Mouse (Mus musculus) embryo, embryonic 11 days (tissue): ENCODE results near the gene Klk14.
"Not testable (repeated sequence)": the region's sequence is repeated elsewhere in the genome, so short reads cannot be mapped to it uniquely, and the experiment has no call there.

ENCODE experiments used
- DNase-seq: peaks from one replicate; pipeline ENCODE4 v3.0.0-alpha.2; 2015

Gene Klk14

GRCm38 (mm10) chr7:43690118-43690517, at the start of gene Klk14:
Klk14 (plus strand) TSS chr7:43690418.
- DNase-seq, result no peak

- no peak for DNase-seq
Observed at GRCm38 (mm10) chr7:43642587-43642986, 47.6 kb upstream of the Klk14 start.

GRCm38 (mm10) chr7:43643046-43643652, 47.1 kb upstream of the Klk14 start:
- DNase-seq, result no peak

GRCm38 (mm10) chr7:43652683-43653082, 37.5 kb upstream of the Klk14 start:
- no peak for DNase-seq

- DNase-seq, result no peak
Observed at GRCm38 (mm10) chr7:43654519-43654918, 35.7 kb upstream of the Klk14 start.

GRCm38 (mm10) chr7:43656232-43656631, 34.0 kb upstream of the Klk14 start:
- DNase-seq, result no peak

- no peak for DNase-seq
Observed at GRCm38 (mm10) chr7:43660002-43660401, 30.2 kb upstream of the Klk14 start, which contains the start of gene Siglece. Siglece (minus strand) TSS chr7:43660161.

- no peak for DNase-seq
Observed at GRCm38 (mm10) chr7:43662804-43663203, 27.4 kb upstream of the Klk14 start.

GRCm38 (mm10) chr7:43667221-43667620, 23.0 kb upstream of the Klk14 start:
- DNase-seq, result not testable (repeated sequence)

- DNase-seq, result peak; percentile 45
Observed at GRCm38 (mm10) chr7:43668582-43668981, 21.6 kb upstream of the Klk14 start.

- DNase-seq, result no peak
Observed at GRCm38 (mm10) chr7:43671064-43671808, 19.0 kb upstream of the Klk14 start.

GRCm38 (mm10) chr7:43671809-43672580, 18.2 kb upstream of the Klk14 start, which contains the start of gene Ctu1:
Ctu1 (plus strand) TSS chr7:43672016.
- DNase-seq, result peak; percentile 93

GRCm38 (mm10) chr7:43672581-43673260, 17.5 kb upstream of the Klk14 start:
- DNase-seq, result peak; percentile 19

GRCm38 (mm10) chr7:43675091-43675490, 15.1 kb upstream of the Klk14 start:
- DNase-seq, result no peak

- DNase-seq, result peak; percentile 30
Observed at GRCm38 (mm10) chr7:43678517-43678916, 11.7 kb upstream of the Klk14 start.

- peak; percentile 72 for DNase-seq
Observed at GRCm38 (mm10) chr7:43680960-43681359, 9.3 kb upstream of the Klk14 start.

- DNase-seq, result peak; percentile 12
Observed at GRCm38 (mm10) chr7:43682511-43682910, 7.7 kb upstream of the Klk14 start.

- DNase-seq, result no peak
Observed at GRCm38 (mm10) chr7:43685088-43685487, 5.1 kb upstream of the Klk14 start.

- DNase-seq, result no peak
Observed at GRCm38 (mm10) chr7:43710031-43710430, 19.8 kb downstream of the Klk14 start.

- no peak for DNase-seq
Observed at GRCm38 (mm10) chr7:43712267-43712666, 22.0 kb downstream of the Klk14 start, which contains the start of gene Klk13. Klk13 (plus strand) TSS chr7:43712567.

- DNase-seq, result peak; percentile 11
Observed at GRCm38 (mm10) chr7:43712917-43713316, 22.7 kb downstream of the Klk14 start.

GRCm38 (mm10) chr7:43713741-43714351, 23.6 kb downstream of the Klk14 start:
- DNase-seq, result peak; percentile 11
